Mouse (Mus musculus): ENCODE data around the gene Dlg2.

- TF ChIP-seq CTCF (IDR thresholded peaks at IDR 0.05) (no peak), POLR2A (IDR thresholded peaks at IDR 0.05; ENCODE audit: insufficient read depth, low read depth, low read length) (no peak), EP300 (IDR thresholded peaks at IDR 0.05; ENCODE audit: insufficient read depth, low read depth, low read length) (no peak)
Measured at GRCm38 (mm10) chr7:92367111-92367510, 1890.6 kb downstream of the Dlg2 start.
